ENCODE assay signal across 8 mouse cellular contexts in genomic region chr12:113185442-113186291, GRCm38 (mm10). TPM values are rescaled to one million over a fixed set of nuclear protein-coding genes. Genes with fewer than 3 reads are reported as not detected.
DNase-seq lines count a peak whose midpoint lies in the region; ATAC-seq and TF ChIP-seq lines count a peak whose summit lies in the region.

TSS of gene Tmem121 (plus strand) at chr12:113185930.

- no peaks in the 10 kb centered on the region for H3K9me3 ChIP-seq in heart, embryonic 12.5 days (replicated peaks)
- no peaks in the 10 kb centered on the region for H3K9me3 ChIP-seq in neural tube, embryonic 13.5 days

- 0 out of 2 replicates have a peak, but pooled peaks have one; percentile 18 for TF ChIP-seq POLR2A in cerebellum, adult 2 months (IDR thresholded peaks at IDR 0.05; ENCODE audit: borderline replicate concordance, insufficient read depth, low read length)

- no peaks in the 10 kb centered on the region for H3K36me3 ChIP-seq in heart, embryonic 12.5 days
- peaks cover 26% of the 10 kb centered on the region for H3K36me3 ChIP-seq in neural tube, embryonic 13.5 days

- ATAC-seq in heart, embryonic 12.5 days (ENCODE audit: insufficient number of reproducible peaks, low FRiP score) = no peak; the same call in 1 of the 2 replicates
- peak; percentile 16 for ATAC-seq in granulocyte monocyte progenitor cell, adult 5-6 weeks (replicated peaks; ENCODE audit: poor library complexity, severe bottlenecking)
- peak; percentile 70 for ATAC-seq in neural tube, embryonic 13.5 days (ENCODE audit: low read depth)

- no peak within 1 kb of the TSS for H3K27ac ChIP-seq in heart, embryonic 12.5 days (ENCODE audit: poor library complexity, severe bottlenecking)
- H3K27ac ChIP-seq in cerebellum, adult 2 months (ENCODE audit: insufficient read depth, low read length) = no peak within 1 kb of the TSS; the same call in 1 of the 2 replicates
- peak within 1 kb of the TSS; percentile 39; the same call in 1 of the 2 replicates for H3K27ac ChIP-seq in neural tube, embryonic 13.5 days (replicated peaks)

- intact Hi-C loops in left cerebral cortex, postnatal 36 days (cut with DNase I) = loop anchor here (5.0 kb wide), 1 partner anchor 43 kb away; the partner anchor contains the start of gene Crip2

- H3K27me3 ChIP-seq in heart, embryonic 12.5 days (replicated peaks) = peaks cover 61% of the 10 kb centered on the region
- H3K27me3 ChIP-seq in cerebellum, adult 2 months (ENCODE audit: control insufficient read depth, insufficient read depth, low read length) = no peaks in the 10 kb centered on the region
- H3K27me3 ChIP-seq in neural tube, embryonic 13.5 days = peaks cover 5% of the 10 kb centered on the region; the same call in 1 of the 2 replicates

- H3K4me1 ChIP-seq in heart, embryonic 12.5 days (replicated peaks) = peaks cover 24% of the 10 kb centered on the region
- peaks cover 12% of the 10 kb centered on the region; the same call in 1 of the 2 replicates for H3K4me1 ChIP-seq in cerebellum, adult 2 months (ENCODE audit: control insufficient read depth, insufficient read depth, low read length)
- peaks cover 29% of the 10 kb centered on the region for H3K4me1 ChIP-seq in neural tube, embryonic 13.5 days (replicated peaks)

- no peak for DNase-seq in heart, adult 11 months
- peak; percentile 32 for DNase-seq in CD4-positive helper T cell, adult 2 months (ENCODE audit: low read depth, low spot score)
- peak; percentile 60 to 72 for DNase-seq in cerebellum, adult 2 months
- peak; percentile 54 to 65 for DNase-seq in left cerebral cortex, postnatal 36 days (ENCODE audit: low spot score in 2 of 2)
- DNase-seq in gastrocnemius, postnatal 4 days (ENCODE audit: low spot score in 2 of 2) = no peak

- peak within 1 kb of the TSS; percentile 63 for H3K4me3 ChIP-seq in heart, embryonic 12.5 days
- H3K4me3 ChIP-seq in cerebellum, adult 2 months (replicated peaks; ENCODE audit: insufficient read depth, low read depth, low read length) = peak within 1 kb of the TSS; percentile 86
- peak within 1 kb of the TSS; percentile 70 for H3K4me3 ChIP-seq in neural tube, embryonic 13.5 days

- H3K9ac ChIP-seq in heart, embryonic 12.5 days = peak within 1 kb of the TSS; percentile 79
- H3K9ac ChIP-seq in neural tube, embryonic 13.5 days = peak within 1 kb of the TSS; percentile 87

- peak within 1 kb of the TSS; percentile 98 for H3K4me2 ChIP-seq in heart, embryonic 12.5 days
- peak within 1 kb of the TSS; percentile 93 for H3K4me2 ChIP-seq in neural tube, embryonic 13.5 days

- WGBS in heart, embryonic 12.5 days = 2% methylated on average over 60 of the region's 63 CpGs
- under 1% methylated on average over 63 of the region's 63 CpGs for WGBS in cerebellum, adult 2 months
- 1% methylated on average over 56 of the region's 63 CpGs for WGBS in neural tube, embryonic 13.5 days

- TF ChIP-seq CTCF in cerebellum, adult 2 months (IDR thresholded peaks at IDR 0.05; ENCODE audit: borderline replicate concordance, insufficient read depth, low read depth, low read length) = no peak

RNA-seq across cellular contexts. Expression of gene Tmem121, which starts in this region (rescaled TPM):
- polyA plus RNA-seq in heart, embryonic 12.5 days (2016; fragmentation: Nextera tagmentation; extraction: Ambion mirVana) = 2.0 and 2.1 TPM in 2 replicates
- polyA plus RNA-seq in cerebellum, adult 2 months (2012; rRNA removed) = 30.9 and 31.3 TPM in 2 replicates
- 0.17 TPM in 1 of 2 replicates, not detected in the other for total RNA-seq in granulocyte monocyte progenitor cell, adult 5-6 weeks (2014; fragmentation: Nextera tagmentation)
- not detected in 2 replicates for total RNA-seq in granulocyte monocyte progenitor cell, adult 5-6 weeks (2017)
- total RNA-seq in left cerebral cortex, postnatal 36 days (2021) = 10 to 100 TPM; 24.9 to 31.1 TPM
- 33.5 and 33.9 TPM in 2 replicates for polyA plus RNA-seq in neural tube, embryonic 13.5 days (2015; fragmentation: Nextera tagmentation; extraction: Ambion mirVana)
- 1 to 10 TPM; 2.5 to 3.4 TPM for total RNA-seq in gastrocnemius, postnatal 4 days (2021)

Comparison
In these comparisons a context has a peak if more than half of its experiments do, and no peak if none do; other contexts are left out.
1. RNA of gene Tmem121 (total RNA-seq): 24.9 to 31.1 TPM in left cerebral cortex, postnatal 36 days; 2.5 to 3.4 TPM in gastrocnemius, postnatal 4 days and 0.17 TPM in granulocyte monocyte progenitor cell, adult 5-6 weeks; every median in the first group is over 4 times any median in the second.
2. RNA of gene Tmem121 (polyA plus RNA-seq): 33.5 to 33.9 TPM in neural tube, embryonic 13.5 days and 30.9 to 31.3 TPM in cerebellum, adult 2 months; 2.0 to 2.1 TPM in heart, embryonic 12.5 days; every median in the first group is over 10 times any median in the second.
3. Peak in ATAC-seq in granulocyte monocyte progenitor cell, adult 5-6 weeks; RNA of the gene not detected or under 1 TPM.
4. DNase-seq: peak in CD4-positive helper T cell, adult 2 months (single experiment), cerebellum, adult 2 months (2 of 2) and left cerebral cortex, postnatal 36 days (2 of 2); none in heart, adult 11 months (single experiment) and gastrocnemius, postnatal 4 days (0 of 2).
5. Peak in every context shown above with its lines, with median percentiles within 50 percentile points of each other: H3K4me3 ChIP-seq.